Mouse (Mus musculus): ENCODE measurements around the gene Utp14b. TPM values are rescaled to one million over a fixed set of nuclear protein-coding genes. Genes with fewer than 3 reads are reported as not detected.

Utp14b gene
- total RNA-seq, 1 experiment: 23.0 TPM

- Histone ChIP-seq H3K4me1 (ENCODE audit: control insufficient read depth in 2 of 2, insufficient read depth in 2 of 2, low read length in 2 of 2, poor library complexity in 1 of 2) (no peaks in the 10 kb centered on the region), H3K9ac (ENCODE audit: insufficient read depth, low read depth, low read length, poor library complexity, severe bottlenecking) (no peak overlapping the region), H3K27ac (ENCODE audit: insufficient read depth, low read depth, low read length, poor library complexity, severe bottlenecking) (no peak overlapping the region), H3K4me3 (ENCODE audit: insufficient read depth in 1 of 2, low read depth in 1 of 2, low read length in 2 of 2, poor library complexity in 1 of 2, severe bottlenecking in 1 of 2) (no peak overlapping the region), H3K36me3 (ENCODE audit: control insufficient read depth, insufficient read depth, low read length, poor library complexity, severe bottlenecking) (peaks cover 37% of the 10 kb centered on the region), H3K9me3 (ENCODE audit: control insufficient read depth, insufficient read depth, low read depth, low read length) (no peaks in the 10 kb centered on the region)
- no peak for DNase-seq (ENCODE audit: low read depth, low spot score)
- TF ChIP-seq ZNF384 (IDR thresholded peaks at IDR 0.05; ENCODE audit: low read depth, low read length) (no peak), CHD2 (IDR thresholded peaks at IDR 0.05; ENCODE audit: low read depth, low read length) (no peak), MAFK (IDR thresholded peaks at IDR 0.05; ENCODE audit: insufficient read depth, low read depth, low read length) (no peak), HCFC1 (IDR thresholded peaks at IDR 0.05; ENCODE audit: borderline replicate concordance, insufficient read depth, low read length) (no peak), ZC3H11A (IDR thresholded peaks at IDR 0.05; ENCODE audit: borderline replicate concordance, low read depth, low read length) (no peak)
- in situ Hi-C loops (cut with MboI; ENCODE audit: low sequenced_read_pairs in 2 of 2, unreplicated experiment in 2 of 2): no loop called here
Measured at GRCm38 (mm10) chr1:78702282-78702963, 44.6 kb downstream of the Utp14b start.

- in situ Hi-C loops (cut with MboI; ENCODE audit: low sequenced_read_pairs in 2 of 2, unreplicated experiment in 2 of 2): no loop called here
- no peaks in the 10 kb centered on the region for H3K4me1 ChIP-seq (ENCODE audit: control insufficient read depth in 2 of 2, insufficient read depth in 2 of 2, low read length in 2 of 2, poor library complexity in 1 of 2)
- DNase-seq (ENCODE audit: low read depth, low spot score): no peak
- H3K9ac ChIP-seq (ENCODE audit: insufficient read depth, low read depth, low read length, poor library complexity, severe bottlenecking): no peak overlapping the region
- TF ChIP-seq ZC3H11A (IDR thresholded peaks at IDR 0.05; ENCODE audit: borderline replicate concordance, low read depth, low read length) (no peak), HCFC1 (IDR thresholded peaks at IDR 0.05; ENCODE audit: borderline replicate concordance, insufficient read depth, low read length) (no peak), ZNF384 (IDR thresholded peaks at IDR 0.05; ENCODE audit: low read depth, low read length) (no peak), CHD2 (IDR thresholded peaks at IDR 0.05; ENCODE audit: low read depth, low read length) (no peak), MAFK (IDR thresholded peaks at IDR 0.05; ENCODE audit: insufficient read depth, low read depth, low read length) (no peak)
- no peaks in the 10 kb centered on the region for H3K9me3 ChIP-seq (ENCODE audit: control insufficient read depth, insufficient read depth, low read depth, low read length)
- no peak overlapping the region for H3K4me3 ChIP-seq (ENCODE audit: insufficient read depth in 1 of 2, low read depth in 1 of 2, low read length in 2 of 2, poor library complexity in 1 of 2, severe bottlenecking in 1 of 2)
- no peak overlapping the region for H3K27ac ChIP-seq (ENCODE audit: insufficient read depth, low read depth, low read length, poor library complexity, severe bottlenecking)
- peaks cover 34% of the 10 kb centered on the region for H3K36me3 ChIP-seq (ENCODE audit: control insufficient read depth, insufficient read depth, low read length, poor library complexity, severe bottlenecking)
Measured at GRCm38 (mm10) chr1:78702964-78703285, 45.1 kb downstream of the Utp14b start.

- in situ Hi-C loops (cut with MboI; ENCODE audit: low sequenced_read_pairs in 2 of 2, unreplicated experiment in 2 of 2): no loop called here
- peaks cover 22% of the 10 kb centered on the region for H3K36me3 ChIP-seq (ENCODE audit: control insufficient read depth, insufficient read depth, low read length, poor library complexity, severe bottlenecking)
- H3K9ac ChIP-seq (ENCODE audit: insufficient read depth, low read depth, low read length, poor library complexity, severe bottlenecking): no peak overlapping the region
- H3K27ac ChIP-seq (ENCODE audit: insufficient read depth, low read depth, low read length, poor library complexity, severe bottlenecking): no peak overlapping the region
- no peaks in the 10 kb centered on the region for H3K4me1 ChIP-seq (ENCODE audit: control insufficient read depth in 2 of 2, insufficient read depth in 2 of 2, low read length in 2 of 2, poor library complexity in 1 of 2)
- TF ChIP-seq MAFK (IDR thresholded peaks at IDR 0.05; ENCODE audit: insufficient read depth, low read depth, low read length) (no peak), CHD2 (IDR thresholded peaks at IDR 0.05; ENCODE audit: low read depth, low read length) (no peak), ZNF384 (IDR thresholded peaks at IDR 0.05; ENCODE audit: low read depth, low read length) (no peak), ZC3H11A (IDR thresholded peaks at IDR 0.05; ENCODE audit: borderline replicate concordance, low read depth, low read length) (no peak), HCFC1 (IDR thresholded peaks at IDR 0.05; ENCODE audit: borderline replicate concordance, insufficient read depth, low read length) (no peak)
- DNase-seq (ENCODE audit: low read depth, low spot score): no peak
- no peak overlapping the region for H3K4me3 ChIP-seq (ENCODE audit: insufficient read depth in 1 of 2, low read depth in 1 of 2, low read length in 2 of 2, poor library complexity in 1 of 2, severe bottlenecking in 1 of 2)
- H3K9me3 ChIP-seq (ENCODE audit: control insufficient read depth, insufficient read depth, low read depth, low read length): no peaks in the 10 kb centered on the region
Measured at GRCm38 (mm10) chr1:78706338-78706737, 48.5 kb downstream of the Utp14b start.

GRCm38 (mm10) chr1:78707280-78707679 lies 49.4 kb downstream of the Utp14b start:
- no peaks in the 10 kb centered on the region for H3K4me1 ChIP-seq (ENCODE audit: control insufficient read depth in 2 of 2, insufficient read depth in 2 of 2, low read length in 2 of 2, poor library complexity in 1 of 2)
- no peak for DNase-seq (ENCODE audit: low read depth, low spot score)

More at GRCm38 (mm10) chr1:78707280-78707679, 49.4 kb downstream of the Utp14b start:
- in situ Hi-C loops (cut with MboI; ENCODE audit: low sequenced_read_pairs in 2 of 2, unreplicated experiment in 2 of 2): no loop called here
- no peak for TF ChIP-seq CHD2 (IDR thresholded peaks at IDR 0.05; ENCODE audit: low read depth, low read length)
- no peak for TF ChIP-seq MAFK (IDR thresholded peaks at IDR 0.05; ENCODE audit: insufficient read depth, low read depth, low read length)
- TF ChIP-seq ZNF384 (IDR thresholded peaks at IDR 0.05; ENCODE audit: low read depth, low read length): no peak
- TF ChIP-seq ZC3H11A (IDR thresholded peaks at IDR 0.05; ENCODE audit: borderline replicate concordance, low read depth, low read length): no peak
- no peak for TF ChIP-seq HCFC1 (IDR thresholded peaks at IDR 0.05; ENCODE audit: borderline replicate concordance, insufficient read depth, low read length)
- Histone ChIP-seq H3K36me3 (ENCODE audit: control insufficient read depth, insufficient read depth, low read length, poor library complexity, severe bottlenecking) (peaks cover 16% of the 10 kb centered on the region), H3K4me3 (ENCODE audit: insufficient read depth in 1 of 2, low read depth in 1 of 2, low read length in 2 of 2, poor library complexity in 1 of 2, severe bottlenecking in 1 of 2) (no peak overlapping the region), H3K9me3 (ENCODE audit: control insufficient read depth, insufficient read depth, low read depth, low read length) (no peaks in the 10 kb centered on the region), H3K9ac (ENCODE audit: insufficient read depth, low read depth, low read length, poor library complexity, severe bottlenecking) (no peak overlapping the region), H3K27ac (ENCODE audit: insufficient read depth, low read depth, low read length, poor library complexity, severe bottlenecking) (no peak overlapping the region)
